Mouse (Mus musculus): ENCODE measurements around the gene Tbx6. TPM values are rescaled to one million over a fixed set of nuclear protein-coding genes. Genes with fewer than 3 reads are reported as not detected.

The Tbx6 gene
- polyA plus RNA-seq, 1 experiment from 2014 or later: 0.35 TPM

DNA sequence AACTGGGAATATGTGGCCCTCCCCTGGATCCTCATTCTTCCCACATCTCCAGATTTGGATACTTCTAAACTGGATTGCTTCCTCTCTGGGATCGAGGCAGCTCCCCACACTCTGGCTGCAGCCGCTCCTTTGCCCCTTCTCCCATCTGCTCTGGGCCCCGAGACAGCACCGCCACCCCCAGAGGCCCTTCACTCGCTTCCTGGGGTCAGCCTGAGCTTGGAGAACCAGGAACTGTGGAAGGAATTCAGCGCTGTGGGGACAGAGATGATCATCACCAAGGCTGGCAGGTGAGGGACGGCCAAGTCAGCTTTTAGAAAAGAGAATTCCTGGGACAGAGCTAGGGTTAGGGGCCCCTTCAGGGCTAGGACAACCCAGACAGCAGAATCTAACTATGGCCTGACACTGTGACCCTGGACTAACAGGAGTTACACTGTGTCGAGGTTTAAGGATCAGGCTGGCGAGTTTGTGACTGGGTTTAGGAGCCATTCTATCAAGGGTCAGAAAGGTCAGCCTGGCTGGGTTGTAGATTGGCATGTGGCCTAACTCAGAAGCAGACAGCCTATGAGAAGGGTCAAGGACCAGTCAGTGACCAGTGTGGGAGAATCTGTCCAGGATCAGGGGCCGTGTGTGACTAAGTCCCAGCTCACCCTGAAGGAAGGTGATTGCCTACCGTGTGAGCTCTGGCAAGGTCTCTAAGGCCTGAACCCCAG is 533 bp downstream of the Tbx6 start:
- WGBS (ENCODE audit: insufficient replicate concordance): 61% methylated on average over 11 of the region's 11 CpGs

GRCm38 (mm10) chr7:126782693-126783092 is 1.4 kb downstream of the Tbx6 start:
- DNase-seq (no peak), ATAC-seq (ENCODE audit: low read depth) (no peak)
- no peak overlapping the region for H3K9ac ChIP-seq
- H3K36me3 ChIP-seq: peaks cover 56% of the 10 kb centered on the region
- H3K4me2 ChIP-seq: no peak overlapping the region
- peaks cover 53% of the 10 kb centered on the region for H3K4me1 ChIP-seq (replicated peaks)
- H3K4me3 ChIP-seq (replicated peaks): no peak overlapping the region
- 72% methylated on average over 13 of the region's 13 CpGs for WGBS (ENCODE audit: insufficient replicate concordance)
- H3K27me3 ChIP-seq: no peaks in the 10 kb centered on the region
- H3K27ac ChIP-seq: no peak overlapping the region; the same call in 1 of the 2 replicates
- H3K9me3 ChIP-seq (replicated peaks): no peaks in the 10 kb centered on the region

More for the DNA sequence above, 533 bp downstream of the Tbx6 start:
- H3K4me1 ChIP-seq (replicated peaks): peaks cover 60% of the 10 kb centered on the region
- H3K36me3 ChIP-seq: peaks cover 49% of the 10 kb centered on the region
- no peaks in the 10 kb centered on the region for H3K27me3 ChIP-seq
- DNase-seq (no peak), ATAC-seq (ENCODE audit: low read depth) (no peak)
- H3K4me3 ChIP-seq (replicated peaks): 0 out of 2 replicates have a peak overlapping the region, but pooled peaks have one; percentile 59
- peak overlapping the region; percentile 88 for H3K4me2 ChIP-seq
- no peaks in the 10 kb centered on the region for H3K9me3 ChIP-seq (replicated peaks)
- H3K9ac ChIP-seq: peak overlapping the region; percentile 65; the same call in 1 of the 2 replicates
- no peak overlapping the region; the same call in 1 of the 2 replicates for H3K27ac ChIP-seq

- Histone ChIP-seq H3K36me3 (peaks cover 59% of the 10 kb centered on the region), H3K9ac (no peak overlapping the region), H3K9me3 (replicated peaks) (no peaks in the 10 kb centered on the region), H3K4me1 (replicated peaks) (peaks cover 37% of the 10 kb centered on the region), H3K27ac (no peak overlapping the region), H3K4me3 (replicated peaks) (no peak overlapping the region), H3K4me2 (no peak overlapping the region), H3K27me3 (no peaks in the 10 kb centered on the region)
- no peak for DNase-seq
- no peak for ATAC-seq (ENCODE audit: low read depth)
- 81% methylated on average over 7 of the region's 7 CpGs for WGBS (ENCODE audit: insufficient replicate concordance)
Measured at GRCm38 (mm10) chr7:126784469-126784868, 3.2 kb downstream of the Tbx6 start.

DNA sequence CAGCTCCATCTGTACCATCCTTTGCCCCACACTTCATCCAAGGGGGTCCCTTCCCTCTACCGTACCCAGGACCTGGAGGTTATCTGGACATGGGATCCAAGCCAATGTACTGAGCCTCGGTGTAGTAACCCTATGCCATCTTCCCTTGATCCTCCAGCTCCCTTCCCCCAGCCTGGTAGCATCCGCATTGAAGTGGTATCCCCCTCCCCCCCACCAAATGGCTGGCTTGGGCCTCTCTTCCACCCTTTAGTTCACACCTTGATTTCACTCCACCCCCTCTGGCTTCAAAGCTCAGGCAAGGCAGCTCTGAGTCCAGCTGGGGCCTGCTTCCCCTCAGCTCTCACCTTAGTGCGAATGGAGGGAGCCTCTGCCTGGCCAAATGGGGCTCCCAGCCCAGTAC is 3.8 kb downstream of the Tbx6 start:
- H3K9ac ChIP-seq: no peak overlapping the region
- ATAC-seq (ENCODE audit: low read depth) (no peak), DNase-seq (no peak)
- no peaks in the 10 kb centered on the region for H3K9me3 ChIP-seq (replicated peaks)
- H3K27me3 ChIP-seq: no peaks in the 10 kb centered on the region
- peaks cover 37% of the 10 kb centered on the region for H3K4me1 ChIP-seq (replicated peaks)
- H3K27ac ChIP-seq: no peak overlapping the region
- 80% methylated on average over 4 of the region's 4 CpGs for WGBS (ENCODE audit: insufficient replicate concordance)
- no peak overlapping the region for H3K4me2 ChIP-seq
- H3K4me3 ChIP-seq (replicated peaks): no peak overlapping the region
- peaks cover 65% of the 10 kb centered on the region for H3K36me3 ChIP-seq

- H3K4me2 ChIP-seq: no peak overlapping the region
- ATAC-seq (ENCODE audit: low read depth) (no peak), DNase-seq (no peak)
- H3K4me1 ChIP-seq (replicated peaks): peaks cover 37% of the 10 kb centered on the region
- H3K9me3 ChIP-seq (replicated peaks): no peaks in the 10 kb centered on the region
- H3K36me3 ChIP-seq: peaks cover 72% of the 10 kb centered on the region
- no peak overlapping the region for H3K9ac ChIP-seq
- no peaks in the 10 kb centered on the region for H3K27me3 ChIP-seq
- H3K4me3 ChIP-seq (replicated peaks): no peak overlapping the region
- 85% methylated on average over 14 of the region's 14 CpGs for WGBS (ENCODE audit: insufficient replicate concordance)
- H3K27ac ChIP-seq: no peak overlapping the region
Measured at GRCm38 (mm10) chr7:126786142-126786541, 4.9 kb downstream of the Tbx6 start.

DNA sequence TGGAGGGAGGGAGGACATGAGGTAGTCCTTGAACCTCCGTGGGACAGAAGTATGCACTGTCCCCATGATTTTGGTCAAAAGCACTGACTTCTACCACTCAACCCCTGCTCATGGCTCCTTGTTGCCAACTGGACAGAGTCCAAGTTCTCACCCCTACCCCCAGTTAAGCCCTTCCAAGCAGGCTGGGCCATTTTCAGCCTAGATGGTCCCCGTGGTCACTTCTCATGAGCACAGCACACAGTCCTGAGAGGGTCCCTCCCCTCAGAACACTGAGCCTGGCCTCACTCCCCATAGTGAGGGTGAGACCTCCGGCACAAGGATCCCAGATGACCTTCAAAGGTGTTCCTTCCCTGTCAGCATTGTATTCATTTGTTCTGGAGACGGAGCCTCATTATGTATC is 7.9 kb downstream of the Tbx6 start:
- no peak overlapping the region for H3K4me2 ChIP-seq
- DNase-seq (no peak), ATAC-seq (ENCODE audit: low read depth) (no peak)
- H3K9me3 ChIP-seq (replicated peaks): no peaks in the 10 kb centered on the region
- 84% methylated on average over 4 of the region's 4 CpGs for WGBS (ENCODE audit: insufficient replicate concordance)
- H3K36me3 ChIP-seq: peaks cover 66% of the 10 kb centered on the region
- H3K4me1 ChIP-seq (replicated peaks): peaks cover 38% of the 10 kb centered on the region
- no peak overlapping the region for H3K4me3 ChIP-seq (replicated peaks)
- no peak overlapping the region for H3K9ac ChIP-seq
- H3K27ac ChIP-seq: no peak overlapping the region
- H3K27me3 ChIP-seq: no peaks in the 10 kb centered on the region

- ATAC-seq (ENCODE audit: low read depth) (peak; percentile 89), DNase-seq (peak; percentile 92)
- peak within 1 kb of the TSS; percentile 94 for H3K4me3 ChIP-seq (replicated peaks)
- peaks cover 65% of the 10 kb centered on the region for H3K36me3 ChIP-seq
- peak within 1 kb of the TSS; percentile 93 for H3K27ac ChIP-seq
- peak within 1 kb of the TSS; percentile 99 for H3K9ac ChIP-seq
- WGBS (ENCODE audit: insufficient replicate concordance): under 1% methylated on average over 82 of the region's 83 CpGs
- peaks cover 65% of the 10 kb centered on the region for H3K4me1 ChIP-seq (replicated peaks)
- no peaks in the 10 kb centered on the region for H3K9me3 ChIP-seq (replicated peaks)
- no peaks in the 10 kb centered on the region for H3K27me3 ChIP-seq
- peak within 1 kb of the TSS; percentile 88 for H3K4me2 ChIP-seq
Measured at GRCm38 (mm10) chr7:126791851-126792720, 10.8 kb downstream of the Tbx6 start, which contains the start of gene Ppp4c. Gene Ppp4c (minus strand): TSS chr7:126792496.

DNA sequence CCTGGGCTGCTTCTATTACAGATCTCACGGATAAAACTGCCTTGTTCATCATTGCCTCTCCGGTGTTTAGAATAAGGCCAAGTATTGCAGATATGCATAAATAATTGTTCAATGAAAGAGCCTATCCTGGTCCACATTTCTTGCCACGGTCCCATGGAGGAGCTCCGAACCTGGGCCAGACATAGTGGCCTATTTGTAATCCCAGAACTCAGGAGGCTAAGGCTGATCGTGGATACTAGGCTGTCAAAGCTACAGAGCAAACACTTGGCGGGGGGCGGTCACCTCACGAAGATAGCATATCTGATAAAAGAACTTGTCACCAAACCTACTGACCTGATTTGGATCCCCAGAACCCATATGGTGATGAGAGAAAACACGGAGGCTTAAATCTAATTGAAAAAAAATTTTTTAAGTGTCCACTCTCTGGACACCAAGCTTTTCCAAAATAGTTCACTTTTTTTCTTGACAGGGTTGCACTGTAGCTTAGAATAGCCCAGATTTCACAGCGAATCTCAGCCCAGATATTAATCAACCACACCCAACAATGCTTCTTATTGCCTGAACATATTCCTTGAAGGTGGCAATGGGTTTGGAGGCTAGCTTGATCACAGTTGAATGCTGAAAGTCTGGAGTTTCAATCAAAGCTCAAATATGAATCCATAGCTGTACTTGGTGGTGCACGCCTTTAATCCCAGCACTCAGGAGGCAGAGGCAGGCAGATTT is 11.6 kb downstream of the Tbx6 start:
- Histone ChIP-seq H3K4me1 (replicated peaks) (peaks cover 73% of the 10 kb centered on the region), H3K27ac (peak overlapping the region; percentile 93), H3K4me3 (replicated peaks) (peak overlapping the region; percentile 94), H3K9ac (peak overlapping the region; percentile 99), H3K4me2 (peak overlapping the region; percentile 88), H3K9me3 (replicated peaks) (no peaks in the 10 kb centered on the region), H3K27me3 (no peaks in the 10 kb centered on the region), H3K36me3 (peaks cover 63% of the 10 kb centered on the region)
- ATAC-seq (ENCODE audit: low read depth) (peak; percentile 11; the same call in 1 of the 2 replicates), DNase-seq (no peak)
- 18% methylated on average over 11 of the region's 11 CpGs for WGBS (ENCODE audit: insufficient replicate concordance)

GRCm38 (mm10) chr7:126793456-126794270 is 12.4 kb downstream of the Tbx6 start:
- Histone ChIP-seq H3K36me3 (peaks cover 55% of the 10 kb centered on the region), H3K4me2 (peak overlapping the region; percentile 88)
- 70% methylated on average over 4 of the region's 4 CpGs for WGBS (ENCODE audit: insufficient replicate concordance)

DNA sequence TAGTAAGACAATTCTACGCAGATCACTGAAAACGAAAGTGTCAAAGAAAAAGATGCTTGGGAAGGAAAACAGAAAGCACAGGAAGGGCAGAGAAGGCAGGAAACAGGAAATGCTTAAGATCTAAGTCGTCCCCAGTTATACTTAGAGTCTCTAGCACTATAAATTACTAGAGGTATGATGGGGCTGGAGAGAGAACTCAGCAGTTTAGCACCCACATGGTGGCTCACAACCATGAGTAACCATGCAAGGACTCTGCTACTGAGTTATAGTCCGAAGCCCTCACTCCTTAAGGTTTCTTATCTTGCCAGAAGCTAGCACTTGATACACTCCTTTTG is 13.0 kb downstream of the Tbx6 start:
- Histone ChIP-seq H3K9ac (no peak overlapping the region), H3K36me3 (peaks cover 49% of the 10 kb centered on the region), H3K4me1 (replicated peaks) (peaks cover 80% of the 10 kb centered on the region), H3K4me3 (replicated peaks) (no peak overlapping the region), H3K4me2 (no peak overlapping the region), H3K27me3 (no peaks in the 10 kb centered on the region), H3K27ac (no peak overlapping the region), H3K9me3 (replicated peaks) (no peaks in the 10 kb centered on the region)
- ATAC-seq (ENCODE audit: low read depth) (no peak), DNase-seq (no peak)
- 47% methylated on average over 4 of the region's 4 CpGs for WGBS (ENCODE audit: insufficient replicate concordance)

More at GRCm38 (mm10) chr7:126793456-126794270, 12.4 kb downstream of the Tbx6 start:
- H3K4me1 ChIP-seq (replicated peaks): peaks cover 80% of the 10 kb centered on the region
- ATAC-seq (ENCODE audit: low read depth) (no peak), DNase-seq (no peak)
- H3K9me3 ChIP-seq (replicated peaks): no peaks in the 10 kb centered on the region
- 0 out of 2 replicates have a peak overlapping the region, but pooled peaks have one; percentile 99 for H3K9ac ChIP-seq
- H3K27me3 ChIP-seq: no peaks in the 10 kb centered on the region
- H3K4me3 ChIP-seq (replicated peaks): no peak overlapping the region
- peak overlapping the region; percentile 93 for H3K27ac ChIP-seq

Measured in liver, embryonic 13.5 days (tissue).